In the genomic region with DNA sequence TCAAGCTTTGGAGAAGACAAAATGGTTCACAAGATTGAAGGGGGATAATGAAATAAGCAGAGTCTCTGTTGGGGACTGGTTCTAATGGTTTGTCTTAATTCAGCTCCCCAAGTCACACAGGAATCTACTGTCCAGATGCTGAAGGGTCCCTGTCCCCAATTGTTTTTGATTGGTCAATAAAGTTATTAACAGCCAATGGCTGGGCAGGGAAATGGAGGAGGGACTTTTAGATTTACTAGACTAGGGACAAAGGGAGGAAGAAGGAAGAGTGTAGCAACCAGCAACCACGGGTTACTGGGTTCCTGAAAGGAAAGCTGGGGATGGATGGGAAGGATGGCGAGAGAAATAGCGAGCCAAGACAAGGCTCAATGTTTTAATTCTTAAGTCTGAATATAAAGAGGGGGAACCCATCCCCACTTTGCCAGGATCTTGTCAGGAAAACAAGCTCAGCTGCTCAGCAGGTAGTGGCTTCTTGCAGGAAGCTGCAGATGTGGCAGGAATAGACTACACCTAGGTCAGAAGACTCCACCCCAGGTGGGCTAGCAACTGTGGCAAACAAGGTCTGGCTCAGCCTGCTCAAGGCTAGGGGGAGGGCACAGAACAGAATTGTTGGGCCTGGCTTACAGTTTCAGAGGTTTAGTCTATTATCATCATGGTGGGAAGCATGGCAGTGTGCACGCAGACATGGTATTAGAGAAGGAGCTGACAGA, we compare ENCODE assay signal across 18 mouse cellular contexts. TPM values are rescaled to one million over a fixed set of nuclear protein-coding genes. Genes with fewer than 3 reads are reported as not detected.
"Had no signal": no experiment of that assay in that cellular context is flagged by ENCODE, and none has a peak within 500 bp of the region (broad histone marks: within the 10 kb centered on the region; RNA-seq: fewer than 3 reads in every experiment).

No protein-coding gene starts in this region.

- H3K9ac ChIP-seq: lung, embryonic 14.5 days; midbrain, embryonic 13.5 days; midbrain, embryonic 15.5 days; neural tube, embryonic 12.5 days; stomach, embryonic 15.5 days had no signal

- H3K27ac ChIP-seq: midbrain, embryonic 13.5 days; midbrain, embryonic 15.5 days; neural tube, embryonic 12.5 days; stomach, embryonic 15.5 days; stomach, postnatal 0 days had no signal

- H3K4me3 ChIP-seq: megakaryocyte, embryonic 14.5 days; midbrain, embryonic 13.5 days; midbrain, embryonic 15.5 days; neural tube, embryonic 12.5 days; stomach, embryonic 15.5 days had no signal

- H3K9me3 ChIP-seq: megakaryocyte, embryonic 14.5 days; midbrain, embryonic 13.5 days; midbrain, embryonic 15.5 days; neural tube, embryonic 12.5 days; stomach, embryonic 15.5 days had no signal

- H3K4me1 ChIP-seq: midbrain, embryonic 13.5 days; midbrain, embryonic 15.5 days; neural tube, embryonic 12.5 days; stomach, embryonic 15.5 days had no signal

- H3K27me3 ChIP-seq: midbrain, embryonic 13.5 days; midbrain, embryonic 15.5 days; neural tube, embryonic 12.5 days; stomach, embryonic 15.5 days had no signal

- DNase-seq: lung, adult 18-20 months; lung, embryonic 14.5 days; lung, postnatal 10 days; lung, postnatal 4 days; right cerebral cortex, postnatal 14 days; thymus, adult 2 months; thymus, postnatal 14 days; thymus, postnatal 36 days had no signal

- H3K36me3 ChIP-seq: midbrain, embryonic 13.5 days; midbrain, embryonic 15.5 days; neural tube, embryonic 12.5 days; stomach, embryonic 15.5 days had no signal

RNA-seq across cellular contexts. Expression of a gene that starts 8.1 kb away (rescaled TPM):
- total RNA-seq: midbrain, postnatal 0 days; monocyte, adult 5-6 weeks; neutrophil, adult 5-6 weeks had no signal
- polyA plus RNA-seq: midbrain, embryonic 13.5 days; neural tube, embryonic 14.5 days had no signal
